Mouse (Mus musculus) left cerebral cortex, postnatal 25 days (tissue): ENCODE measurements around the gene Phlda1. TPM values are rescaled to one million over a fixed set of nuclear protein-coding genes. Genes with fewer than 3 reads are reported as not detected.
"Not testable (repeated sequence)": the region's sequence is repeated elsewhere in the genome, so short reads cannot be mapped to it uniquely, and the experiment has no call there.

Experiments used
- DNase-seq, 2 experiments: peaks; one replicate each; pipeline ENCODE4 v3.0.0; 2022; ENCODE audit warnings: low spot score in 2 of 2, mixed read lengths in 1 of 2
- intact Hi-C: fragments of 180-260 bp; cut with DNase I; formaldehyde crosslinking; loops from one replicate; pipeline ENCODE4 v1.15.1; 2025
- total RNA-seq, 2 experiments: library from RNA; stranded (reverse); gene quantifications; 2 replicates each; pipeline ENCODE4 v1.2.3; 2021

The Phlda1 gene
- total RNA-seq = 10 to 100 TPM; 35.1 to 35.6 TPM

GRCm38 (mm10) chr10:111506101-111506925 lies at the start of gene Phlda1:
Gene Phlda1 (plus strand): TSS chr10:111506286.
- peak; percentile 90 to 95 for DNase-seq
- intact Hi-C loops = loop anchor here (2.0 to 5.0 kb wide), 3 partner anchors 34 to 376 kb away; no protein-coding TSS in a partner anchor

GRCm38 (mm10) chr10:111458088-111458487 lies 48.0 kb upstream of the Phlda1 start:
- intact Hi-C loops = no loop called here
- DNase-seq = no peak

- intact Hi-C loops = no loop called here
- DNase-seq = no peak
Measured at GRCm38 (mm10) chr10:111459040-111459439, 47.0 kb upstream of the Phlda1 start.

DNA sequence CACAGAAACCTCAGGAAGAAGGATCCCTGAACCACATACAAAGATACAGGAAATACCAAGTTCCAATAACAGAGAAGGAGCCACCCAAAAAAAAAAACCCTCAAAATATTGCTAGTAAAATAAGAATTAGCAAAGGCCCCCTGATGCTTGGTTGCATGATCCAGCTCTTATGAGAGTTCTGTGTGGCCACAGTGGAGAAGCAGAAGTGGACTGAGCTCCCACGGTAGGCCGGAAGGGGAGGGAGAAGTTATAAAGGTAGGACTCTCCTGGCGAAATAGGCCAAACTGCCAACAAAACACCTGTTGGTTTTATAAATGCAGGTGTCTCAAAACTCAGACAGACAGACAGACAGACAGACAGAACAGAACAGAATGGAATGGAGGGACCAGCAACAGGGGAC lies 46.2 kb upstream of the Phlda1 start:
- no peak for DNase-seq
- intact Hi-C loops = no loop called here

- intact Hi-C loops = no loop called here
- DNase-seq = no peak
Measured at GRCm38 (mm10) chr10:111460381-111460780, 45.7 kb upstream of the Phlda1 start.

DNA sequence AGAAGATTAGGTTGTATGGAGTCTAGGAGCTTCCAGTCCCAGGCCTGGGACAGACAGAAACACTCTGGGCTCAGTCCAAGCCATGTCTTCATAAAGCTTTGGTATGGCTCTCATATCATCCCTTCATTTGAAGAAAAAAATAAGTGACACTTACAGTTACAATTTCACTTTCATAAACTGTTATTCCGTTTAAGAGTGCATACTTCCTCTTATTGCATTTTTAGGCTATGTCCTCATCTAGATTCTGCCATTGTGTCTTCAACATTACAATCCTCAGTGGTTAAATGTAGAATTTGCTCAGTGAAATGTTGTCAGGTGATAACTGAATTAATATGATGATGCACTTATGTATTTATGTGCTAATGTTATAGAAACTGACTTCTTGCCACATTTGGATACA lies 41.3 kb upstream of the Phlda1 start:
- intact Hi-C loops = no loop called here
- DNase-seq = no peak

DNA sequence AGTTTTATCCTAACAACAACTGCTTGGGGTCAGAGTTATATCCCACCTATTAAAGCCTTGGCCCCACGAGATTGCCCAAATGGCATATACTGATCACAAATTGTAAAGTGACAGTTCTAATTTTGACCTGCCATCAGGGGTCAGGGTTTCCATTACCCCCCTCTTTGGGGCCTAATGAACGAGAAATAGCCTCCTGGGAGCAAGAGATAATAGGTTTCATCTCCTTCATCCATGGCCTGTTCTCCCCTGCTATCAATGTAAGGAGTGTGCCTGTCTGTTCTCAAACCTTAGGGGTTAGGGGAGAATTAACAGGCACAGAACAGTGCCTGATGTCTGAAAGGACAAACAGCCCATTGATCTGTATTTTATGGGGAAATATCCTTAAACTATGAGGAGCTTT lies 40.7 kb upstream of the Phlda1 start:
- DNase-seq = no peak

GRCm38 (mm10) chr10:111471166-111471565 lies 34.9 kb upstream of the Phlda1 start:
- no peak for DNase-seq
- intact Hi-C loops = loop anchor here (10.0 kb wide), 1 partner anchor 306 kb away; the partner anchor contains the start of gene Osbpl8

More for the DNA sequence above, 40.7 kb upstream of the Phlda1 start:
- intact Hi-C loops = no loop called here

DNA sequence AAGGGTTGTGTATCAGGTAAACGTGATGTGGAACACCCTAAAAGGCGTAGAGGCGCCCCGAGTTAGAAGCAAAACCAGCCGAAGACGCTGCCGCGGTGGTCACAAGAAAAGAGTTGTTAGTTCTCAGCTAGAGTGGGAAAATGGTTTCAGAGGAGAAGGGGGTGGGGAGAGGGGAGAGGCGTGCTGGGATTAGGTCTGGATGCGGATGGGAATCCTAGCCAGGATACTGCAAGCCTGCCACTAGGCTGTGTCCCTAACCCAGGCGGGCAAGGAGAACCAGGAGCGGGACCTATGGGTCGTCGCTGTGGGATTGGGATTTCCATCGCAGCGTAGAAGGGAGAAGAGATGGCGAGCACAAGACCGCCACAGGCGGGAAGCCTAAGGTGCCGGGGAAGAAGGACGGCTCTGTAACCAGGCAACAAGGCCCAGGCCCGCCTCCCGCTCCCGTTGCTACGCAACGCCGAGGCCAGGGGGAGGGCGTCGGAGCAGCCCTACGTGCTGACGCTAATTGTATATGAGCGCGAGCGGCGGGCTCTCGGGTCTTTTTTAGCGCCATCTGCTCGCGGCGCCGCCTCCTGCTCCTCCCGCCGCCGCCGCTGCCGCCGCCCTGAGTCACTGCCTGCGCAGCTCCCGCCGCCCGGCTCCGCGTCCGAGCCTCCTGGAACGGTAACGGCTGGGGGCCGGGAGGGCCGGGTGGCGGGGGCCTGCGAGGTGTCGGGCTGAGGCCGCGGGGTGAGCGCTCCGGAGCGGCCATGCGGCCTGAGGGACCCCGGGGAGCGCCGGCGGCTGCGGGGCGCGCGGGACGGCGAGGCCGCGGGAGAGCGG lies 33.2 kb upstream of the Phlda1 start, which contains the start of gene Nap1l1:
Gene Nap1l1 (plus strand): TSS at position 538 of the 825 bp plus-strand sequence.
- intact Hi-C loops = loop anchor here (1.0 to 10.0 kb wide), 4 partner anchors 52 to 308 kb away; partner anchors contain the start of genes Bbs10 and Osbpl8
- DNase-seq = peak; percentile 97 to 99

- DNase-seq = peak; percentile 17 to 59
- intact Hi-C loops = loop anchor here (1.0 to 10.0 kb wide), 4 partner anchors 53 to 309 kb away; partner anchors contain the start of genes Bbs10 and Osbpl8
Measured at GRCm38 (mm10) chr10:111473511-111474371, 32.3 kb upstream of the Phlda1 start.

GRCm38 (mm10) chr10:111476301-111476700 lies 29.8 kb upstream of the Phlda1 start:
- DNase-seq = no peak
- intact Hi-C loops = loop anchor here (10.0 kb wide), 1 partner anchor 312 kb away; the partner anchor contains the start of gene Osbpl8

DNA sequence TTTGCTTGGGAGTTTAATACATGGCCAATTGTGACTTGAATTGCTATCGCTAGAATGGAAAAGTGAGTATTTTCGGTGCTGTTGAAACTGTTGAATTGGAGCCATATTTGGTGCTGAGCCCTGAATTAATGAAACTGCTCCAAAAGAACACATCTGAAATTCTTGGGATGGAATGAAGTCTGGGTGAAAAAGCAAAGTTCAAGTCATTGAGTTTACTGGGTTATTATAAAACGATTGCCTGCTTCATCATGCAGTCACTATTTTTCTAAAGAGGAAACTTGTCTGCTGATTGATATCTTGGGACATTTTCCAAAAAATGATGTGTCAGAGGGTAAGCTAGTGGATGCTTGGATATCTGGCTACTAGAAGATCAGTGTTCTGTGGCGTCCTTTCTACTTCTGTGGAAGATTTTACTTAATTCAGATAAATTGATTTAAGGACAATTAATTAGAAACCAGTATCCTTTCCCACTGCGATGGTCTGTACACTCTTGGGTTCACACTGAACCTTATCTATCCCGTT lies 29.0 kb upstream of the Phlda1 start:
- DNase-seq = no peak
- intact Hi-C loops = loop anchor here (10.0 kb wide), 1 partner anchor 312 kb away; the partner anchor contains the start of gene Osbpl8

DNA sequence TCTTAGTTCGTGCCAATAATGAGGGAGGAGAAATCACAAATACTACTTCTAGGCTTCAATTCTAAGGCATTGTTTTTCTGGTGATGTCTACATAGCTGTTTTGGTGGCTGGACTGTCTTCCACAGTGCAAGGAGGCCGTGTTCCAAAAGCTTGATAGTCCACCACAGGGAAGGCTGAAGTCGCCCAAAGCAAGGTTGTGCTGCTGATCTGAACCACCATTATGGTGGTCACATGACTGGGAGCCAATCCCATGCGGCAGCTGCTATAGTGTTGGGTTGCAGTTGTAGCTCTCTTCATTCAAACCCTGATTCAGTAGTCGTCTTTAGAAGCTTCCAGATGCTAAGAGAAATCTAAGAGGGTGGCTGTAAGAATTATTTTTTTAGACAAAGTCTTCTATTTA lies 26.5 kb upstream of the Phlda1 start:
- no peak for DNase-seq
- intact Hi-C loops = loop anchor here (10.0 kb wide), 1 partner anchor 315 kb away; the partner anchor contains the start of gene Osbpl8

DNA sequence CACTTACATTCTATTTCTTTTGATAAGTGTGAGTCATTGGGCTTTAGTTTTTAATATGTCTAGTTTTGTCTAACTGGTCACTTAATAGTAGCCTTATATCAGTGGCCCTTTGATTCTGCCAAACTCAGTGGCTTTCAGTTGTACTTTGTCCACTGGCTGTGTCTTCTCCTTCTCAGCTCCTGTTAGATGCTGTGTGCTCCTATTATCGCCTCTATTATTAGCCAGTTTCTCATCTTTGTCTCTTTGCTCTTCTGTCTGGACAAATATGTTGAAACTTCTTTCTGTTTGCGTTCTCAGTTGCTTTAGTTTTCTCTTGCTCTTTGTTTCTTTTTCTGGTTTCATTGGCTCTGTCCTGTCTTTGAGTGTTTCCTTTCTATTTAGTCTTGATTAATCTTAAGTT lies 23.4 kb upstream of the Phlda1 start:
- no peak for DNase-seq
- intact Hi-C loops = no loop called here

GRCm38 (mm10) chr10:111484079-111484478 lies 22.0 kb upstream of the Phlda1 start:
- no peak for DNase-seq
- intact Hi-C loops = no loop called here

GRCm38 (mm10) chr10:111488793-111489192 lies 17.3 kb upstream of the Phlda1 start:
- intact Hi-C loops = no loop called here
- no peak for DNase-seq

DNA sequence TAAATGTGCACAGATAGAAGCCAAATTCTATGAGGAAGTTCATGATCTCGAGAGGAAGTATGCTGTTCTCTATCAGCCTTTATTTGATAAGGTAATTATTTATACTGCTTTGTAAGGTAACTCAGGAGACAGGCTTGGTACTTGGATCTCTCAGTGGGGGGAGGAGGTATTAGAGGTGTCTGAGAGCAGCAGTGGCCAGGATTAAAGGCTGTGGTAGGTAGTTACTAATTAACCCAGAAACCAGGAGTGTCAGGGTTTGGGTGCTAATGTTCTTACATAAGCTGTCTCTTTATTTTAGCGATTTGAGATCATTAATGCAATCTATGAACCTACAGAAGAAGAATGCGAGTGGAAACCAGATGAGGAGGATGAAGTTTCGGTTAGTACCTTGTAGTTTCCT lies 16.0 kb upstream of the Phlda1 start:
- DNase-seq, intact Hi-C loops: not testable (repeated sequence)

DNA sequence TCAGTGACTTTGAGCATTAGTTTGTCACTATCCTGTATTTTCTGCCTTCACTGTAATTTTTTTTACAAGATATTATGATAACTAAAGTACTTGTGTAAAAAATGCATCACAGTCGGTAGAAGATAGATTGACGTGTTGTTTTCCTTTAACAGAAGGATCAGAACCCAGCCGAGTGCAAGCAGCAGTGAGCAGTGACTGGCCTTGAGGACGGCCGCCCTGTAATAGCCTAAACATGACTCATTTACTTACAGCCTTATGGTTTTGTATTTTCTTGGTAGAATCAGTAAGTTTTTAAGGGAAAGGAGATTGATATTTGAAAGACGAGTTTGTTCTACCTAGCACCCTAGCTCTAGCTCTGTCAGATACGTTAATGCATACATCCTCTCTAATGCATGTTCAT lies 10.2 kb upstream of the Phlda1 start:
- no peak for DNase-seq

GRCm38 (mm10) chr10:111499892-111500291 lies 6.2 kb upstream of the Phlda1 start:
- intact Hi-C loops = loop anchor here (5.0 kb wide), 1 partner anchor 203 kb away; the partner anchor contains the start of gene Bbs10

More for the DNA sequence above, 10.2 kb upstream of the Phlda1 start:
- intact Hi-C loops = no loop called here

More at GRCm38 (mm10) chr10:111499892-111500291, 6.2 kb upstream of the Phlda1 start:
- no peak for DNase-seq
